Mouse (Mus musculus): ENCODE data around the gene Cfl2.

GRCm38 (mm10) chr12:54839815-54840214 is 22.9 kb downstream of the Cfl2 start:
- TF ChIP-seq CTCF (IDR thresholded peaks at IDR 0.05; ENCODE audit: insufficient read depth, low read length) (no peak), POLR2A (IDR thresholded peaks at IDR 0.05; ENCODE audit: borderline replicate concordance, extremely low read depth, low read depth, low read length) (no peak)
